Mouse (Mus musculus) neutrophil, adult 5-6 weeks (primary cell): Measurements from ENCODE around the gene Nf1. TPM values are rescaled to one million over a fixed set of nuclear protein-coding genes. Genes with fewer than 3 reads are reported as not detected.

ENCODE experiments used
- ATAC-seq: fragments of 151-379, 151-347 bp; 2 replicates; pipeline ENCODE4 v1.8.0; 2017; ENCODE audit warnings: mild to moderate bottlenecking, moderate TSS enrichment; ENCODE audit not compliant: insufficient number of reproducible peaks, poor library complexity, low FRiP score, severe bottlenecking; ENCODE audit errors: extremely low read depth
- total RNA-seq: library from RNA; stranded (forward); fragments of 200-1000 nt; gene quantifications from 2 replicates; pipeline ENCODE4 v1.2.3, GENCODE M21; 2017

Nf1 gene
- total RNA-seq, 1 experiment from 2014 or later, result 22.3 TPM

- no peak for ATAC-seq
Observed at GRCm38 (mm10) chr11:79435252-79435651, 95.8 kb downstream of the Nf1 start.

GRCm38 (mm10) chr11:79448361-79448760 is 108.9 kb downstream of the Nf1 start:
- no peak for ATAC-seq

GRCm38 (mm10) chr11:79452966-79453365 is 113.5 kb downstream of the Nf1 start:
- no peak for ATAC-seq

GRCm38 (mm10) chr11:79457928-79458327 is 118.4 kb downstream of the Nf1 start:
- no peak for ATAC-seq

- ATAC-seq, result no peak
Observed at GRCm38 (mm10) chr11:79459846-79460245, 120.4 kb downstream of the Nf1 start.

GRCm38 (mm10) chr11:79460756-79461450 is 121.4 kb downstream of the Nf1 start:
- ATAC-seq, result 0 out of 2 replicates have a peak, but pooled peaks have one; percentile 23

- no peak for ATAC-seq
Observed at GRCm38 (mm10) chr11:79468097-79468496, 128.6 kb downstream of the Nf1 start.

GRCm38 (mm10) chr11:79483392-79483791 is 143.9 kb downstream of the Nf1 start:
- no peak for ATAC-seq

GRCm38 (mm10) chr11:79483876-79484528 is 144.5 kb downstream of the Nf1 start:
- no peak for ATAC-seq

- no peak for ATAC-seq
Observed at GRCm38 (mm10) chr11:79484721-79485120, 145.2 kb downstream of the Nf1 start.

GRCm38 (mm10) chr11:79494976-79495800 is 155.7 kb downstream of the Nf1 start:
- ATAC-seq, result no peak

GRCm38 (mm10) chr11:79502917-79503316 is 163.4 kb downstream of the Nf1 start:
- no peak for ATAC-seq

- ATAC-seq, result no peak
Observed at GRCm38 (mm10) chr11:79503845-79504244, 164.4 kb downstream of the Nf1 start, which contains the start of gene Omg. Omg (minus strand) TSS chr11:79504084.

- ATAC-seq, result no peak
Observed at GRCm38 (mm10) chr11:79504506-79504905, 165.0 kb downstream of the Nf1 start.

GRCm38 (mm10) chr11:79511970-79512369 is 172.5 kb downstream of the Nf1 start:
- no peak for ATAC-seq

GRCm38 (mm10) chr11:79515331-79515730 is 175.8 kb downstream of the Nf1 start:
- ATAC-seq, result no peak

GRCm38 (mm10) chr11:79515798-79516197 is 176.3 kb downstream of the Nf1 start:
- no peak for ATAC-seq

GRCm38 (mm10) chr11:79519299-79519698 is 179.8 kb downstream of the Nf1 start:
- no peak for ATAC-seq

GRCm38 (mm10) chr11:79519878-79520291 is 180.4 kb downstream of the Nf1 start:
- ATAC-seq, result peak; percentile 93

GRCm38 (mm10) chr11:79520772-79521171 is 181.3 kb downstream of the Nf1 start:
- no peak for ATAC-seq
